21 mouse cellular contexts compared by ENCODE assay signal in the genomic region with DNA sequence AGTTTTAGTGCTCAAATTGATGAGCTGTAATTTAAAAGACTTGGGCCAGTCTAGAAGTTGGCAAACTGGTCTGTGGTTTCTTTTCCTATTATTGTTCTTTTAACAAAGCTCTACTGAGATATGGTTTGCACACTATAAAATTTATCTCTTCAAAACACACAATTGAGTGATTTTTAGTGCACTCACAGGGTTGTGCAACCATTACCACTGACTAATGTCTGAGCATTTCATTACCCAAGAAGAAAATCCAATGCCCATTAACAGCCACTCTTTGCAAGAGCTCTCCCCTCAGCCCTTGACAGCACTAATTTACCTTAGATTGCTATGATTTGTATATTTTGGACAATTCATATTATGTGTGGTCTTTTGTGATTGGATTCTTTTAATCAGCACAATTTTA.
DNase-seq lines count a peak whose midpoint lies in the region; ATAC-seq and TF ChIP-seq lines count a peak whose summit lies in the region.
"Had no signal": no experiment of that assay in that cellular context is flagged by ENCODE, and none has a peak within 500 bp of the region (broad histone marks: within the 10 kb centered on the region; RNA-seq: fewer than 3 reads in every experiment).

No protein-coding gene starts in this region.

- peak; percentile 4 for DNase-seq in 416B (ENCODE audit: low read depth)
- DNase-seq in stomach, postnatal 0 days (ENCODE audit: low spot score): no peak
- DNase-seq in layer of hippocampus, adult 11-12 months (ENCODE audit: low spot score): no peak
- DNase-seq: adrenal gland, adult 8-10 months; adrenal gland, postnatal 14 days; adrenal gland, postnatal 36 days; B cell, adult 2 months; cerebellum, adult 11-12 months; cerebellum, adult 2 months; cerebellum, adult 9-10 months; cerebellum, postnatal 10 days; cerebellum, postnatal 25 days; forebrain, postnatal 0 days had no signal

- no peak for TF ChIP-seq POLR2A in myocyte (IDR thresholded peaks at IDR 0.05; ENCODE audit: insufficient read length, low read depth)

- TF ChIP-seq EP300 in stomach, postnatal 0 days (optimal IDR thresholded peaks at IDR 0.05): no peak

- H3K4me3 ChIP-seq in C2C12 (ENCODE audit: insufficient read depth, poor library complexity, severe bottlenecking): no peak overlapping the region
- H3K4me3 ChIP-seq in myocyte: no peak overlapping the region
- H3K4me3 ChIP-seq in stomach, postnatal 0 days (ENCODE audit: low read depth, low read length): no peak overlapping the region
- H3K4me3 ChIP-seq: embryonic facial prominence, embryonic 10.5 days; embryonic facial prominence, embryonic 12.5 days; forebrain, embryonic 13.5 days; forebrain, embryonic 15.5 days had no signal

- H3K27ac ChIP-seq in stomach, postnatal 0 days (replicated peaks): no peak overlapping the region
- H3K27ac ChIP-seq: embryonic facial prominence, embryonic 10.5 days; embryonic facial prominence, embryonic 12.5 days; forebrain, embryonic 13.5 days; forebrain, embryonic 15.5 days had no signal

- H3K4me2 ChIP-seq in myocyte (ENCODE audit: low read depth): no peak overlapping the region
- no peak overlapping the region for H3K4me2 ChIP-seq in stomach, postnatal 0 days (replicated peaks; ENCODE audit: low read depth)
- H3K4me2 ChIP-seq: embryonic facial prominence, embryonic 12.5 days; forebrain, embryonic 13.5 days; forebrain, embryonic 15.5 days had no signal

- H3K4me1 ChIP-seq in stomach, postnatal 0 days (replicated peaks; ENCODE audit: control insufficient read depth, insufficient read depth): no peaks in the 10 kb centered on the region
- H3K4me1 ChIP-seq: embryonic facial prominence, embryonic 10.5 days; embryonic facial prominence, embryonic 12.5 days; forebrain, embryonic 13.5 days; forebrain, embryonic 15.5 days had no signal

- H3K9me3 ChIP-seq in stomach, postnatal 0 days (ENCODE audit: control insufficient read depth, low read length): no peaks in the 10 kb centered on the region
- H3K9me3 ChIP-seq: embryonic facial prominence, embryonic 12.5 days; forebrain, embryonic 13.5 days; forebrain, embryonic 15.5 days had no signal

- H3K9ac ChIP-seq in stomach, postnatal 0 days (ENCODE audit: low read length): no peak overlapping the region
- H3K9ac ChIP-seq: embryonic facial prominence, embryonic 12.5 days; forebrain, embryonic 13.5 days; forebrain, embryonic 15.5 days; forebrain, postnatal 0 days had no signal

- no peaks in the 10 kb centered on the region for H3K79me3 ChIP-seq in C2C12 (ENCODE audit: low read depth)

- H3K27me3 ChIP-seq in C2C12 (ENCODE audit: control insufficient read depth, insufficient read depth, insufficient read length) (no peaks in the 10 kb centered on the region), myocyte (ENCODE audit: control insufficient read depth, insufficient read depth, insufficient read length) (no peaks in the 10 kb centered on the region)
- H3K27me3 ChIP-seq in stomach, postnatal 0 days (ENCODE audit: control insufficient read depth, insufficient read depth, low read length): no peaks in the 10 kb centered on the region
- H3K27me3 ChIP-seq: embryonic facial prominence, embryonic 12.5 days; forebrain, embryonic 13.5 days; forebrain, embryonic 15.5 days had no signal

- no peak for ATAC-seq in stomach, postnatal 0 days (ENCODE audit: low FRiP score, low TSS enrichment)
- ATAC-seq: activated CD4-positive, CD25-positive, alpha-beta regulatory T cell, adult 4 months; forebrain, embryonic 13.5 days; forebrain, embryonic 15.5 days; forebrain, postnatal 0 days; Patski had no signal

- no peaks in the 10 kb centered on the region for H3K36me3 ChIP-seq in C2C12 (ENCODE audit: control insufficient read depth, insufficient read depth)
- H3K36me3 ChIP-seq in myocyte (ENCODE audit: control insufficient read depth, insufficient read depth): no peaks in the 10 kb centered on the region
- no peaks in the 10 kb centered on the region for H3K36me3 ChIP-seq in stomach, postnatal 0 days (ENCODE audit: control insufficient read depth, insufficient read depth, low read length)
- H3K36me3 ChIP-seq: embryonic facial prominence, embryonic 12.5 days; forebrain, embryonic 15.5 days had no signal

- H3ac ChIP-seq in C2C12 (ENCODE audit: control insufficient read depth, insufficient read length, low read depth): no peak overlapping the region
- H3ac ChIP-seq in myocyte (ENCODE audit: control insufficient read depth, insufficient read length): no peak overlapping the region

- H3K79me2 ChIP-seq in C2C12 (ENCODE audit: control insufficient read depth, insufficient read depth) (no peaks in the 10 kb centered on the region), myocyte (ENCODE audit: control insufficient read depth, insufficient read depth) (no peaks in the 10 kb centered on the region)

- no peak for TF ChIP-seq CTCF in C2C12 (IDR thresholded peaks at IDR 0.05; ENCODE audit: control insufficient read depth, insufficient read depth, insufficient read length)
- TF ChIP-seq CTCF in stomach, postnatal 0 days (IDR thresholded peaks at IDR 0.05; ENCODE audit: low read depth): no peak

TF ChIP-seq in C2C12, 6 proteins besides CTCF, POLR2A, EP300 and RAD21:
- TF ChIP-seq MAX (IDR thresholded peaks at IDR 0.05): no peak
- TF ChIP-seq CEBPB (IDR thresholded peaks at IDR 0.05; ENCODE audit: low read depth): peak; percentile 88

TF ChIP-seq in myocyte, 11 proteins besides CTCF, POLR2A, EP300 and RAD21:
- peak; percentile 82 for TF ChIP-seq CEBPB (IDR thresholded peaks at IDR 0.05; ENCODE audit: insufficient read depth, poor library complexity, severe bottlenecking)
- TF ChIP-seq MAX (IDR thresholded peaks at IDR 0.05; ENCODE audit: low read depth): no peak
